Mouse (Mus musculus): ENCODE measurements at regions not wholly inside any gene's neighbourhood (a gene's known extent, or its start where the extent isn't known, plus 50 kb on each side); places are given as distances from the start of the nearest gene placed in this dataset.

DNA sequence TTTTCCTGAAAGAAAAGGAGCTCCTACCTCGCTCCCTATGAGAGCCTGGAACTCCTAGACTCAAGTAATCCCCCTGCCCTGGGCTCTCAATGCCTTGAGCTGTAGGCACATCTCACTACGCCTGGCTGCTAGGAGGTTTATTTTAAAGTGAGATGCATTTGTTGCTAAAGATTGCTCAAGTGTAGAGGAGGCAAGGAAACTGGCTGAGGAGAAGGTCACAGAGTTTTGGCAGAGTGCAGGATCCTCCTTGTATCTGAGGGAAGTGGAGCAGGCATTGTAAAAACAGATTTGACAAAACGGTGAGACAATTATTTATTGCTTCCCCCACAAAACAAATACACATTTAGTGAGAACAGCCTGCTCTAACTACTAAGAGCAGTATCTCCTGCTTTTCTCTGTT is 228.7 kb downstream of the Gm5426 start:
- TF ChIP-seq CTCF (conservative IDR thresholded peaks at IDR 0.05; ENCODE audit: low read length) (no peak), POU5F1 (IDR thresholded peaks at IDR 0.05; ENCODE audit: borderline replicate concordance, low read length) (no peak), NANOG (IDR thresholded peaks at IDR 0.05; ENCODE audit: borderline replicate concordance, low read length) (no peak)
